Mouse (Mus musculus) kidney, postnatal 0 days (tissue): ENCODE results near the gene Ankrd13d. TPM values are rescaled to one million over a fixed set of nuclear protein-coding genes. Genes with fewer than 3 reads are reported as not detected.

ENCODE experiments used
- ATAC-seq: fragments of 200-750 bp; cut with Nextera tagmentation; replicated peaks from 2 replicates; pipeline ENCODE4 v1.8.0; 2017; ENCODE audit warnings: low read depth, moderate number of reproducible peaks, moderate TSS enrichment, moderate library complexity; ENCODE audit not compliant: low FRiP score
- DNase-seq: peaks from one replicate; pipeline ENCODE4 v3.0.0-alpha.2; 2016; ENCODE audit warnings: low spot score
- H3K27ac ChIP-seq: fragments of 300-500 bp; sonication (generic); 2 replicates; pipeline ENCODE4 v1.5.1; 2014; ENCODE audit warnings: mild to moderate bottlenecking
- H3K27me3 ChIP-seq: fragments of 300-500 bp; sonication (generic); 2 replicates; pipeline ENCODE4 v1.6.1; 2014; ENCODE audit warnings: low read length, mixed read lengths; ENCODE audit not compliant: insufficient read depth
- H3K36me3 ChIP-seq: fragments of 300-500 bp; sonication (generic); 2 replicates; pipeline ENCODE4 v1.6.1; 2014; ENCODE audit warnings: low read length, mixed read lengths; ENCODE audit not compliant: insufficient read depth
- H3K4me1 ChIP-seq: fragments of 300-500 bp; sonication (generic); replicated peaks from 2 replicates; pipeline ENCODE4 v1.6.1; 2014; ENCODE audit warnings: antibody characterized with exemption, low read length, mixed read lengths; ENCODE audit not compliant: insufficient read depth
- H3K4me2 ChIP-seq: fragments of 300-500 bp; sonication (generic); 2 replicates; pipeline ENCODE4 v1.6.1; 2014; ENCODE audit warnings: mild to moderate bottlenecking, low read length, moderate library complexity, mixed read lengths
- H3K4me3 ChIP-seq: fragments of 300-500 bp; sonication (generic); replicated peaks from 2 replicates; pipeline ENCODE4 v1.5.1; 2014; ENCODE audit warnings: low read depth, low read length
- H3K9ac ChIP-seq: fragments of 300-500 bp; sonication (generic); 2 replicates; pipeline ENCODE4 v1.6.1; 2014; ENCODE audit warnings: low read depth, low read length
- H3K9me3 ChIP-seq: fragments of 300-500 bp; sonication (generic); replicated peaks from 2 replicates; pipeline ENCODE4 v1.6.1; 2016; ENCODE audit warnings: low read length, inconsistent platforms, mixed read lengths
- CTCF ChIP-seq: IDR thresholded peaks from 2 replicates; pipeline ENCODE4 v1.5.1; 2016; ENCODE audit warnings: antibody characterized with exemption, low read depth, mild to moderate bottlenecking, moderate library complexity
- WGBS: fragments of 180-500 bp; shearing (Covaris S2); extraction: QIAGEN DNeasy Blood & Tissue Kit; methylation state at CpG from one replicate; pipeline ENCODE4 v1.1.7; 2014; 5-methylcytosine and 5-hydroxymethylcytosine counted together
- polyA plus RNA-seq: library from polyadenylated mRNA; unstranded; fragments of >200 nt; fragmentation: Nextera tagmentation; extraction: Ambion mirVana; gene quantifications from 2 replicates; pipeline ENCODE4 v1.2.1, GENCODE M21; 2015

Ankrd13d gene
- polyA plus RNA-seq, 1 experiment from 2014 or later: 3.9 TPM

DNA sequence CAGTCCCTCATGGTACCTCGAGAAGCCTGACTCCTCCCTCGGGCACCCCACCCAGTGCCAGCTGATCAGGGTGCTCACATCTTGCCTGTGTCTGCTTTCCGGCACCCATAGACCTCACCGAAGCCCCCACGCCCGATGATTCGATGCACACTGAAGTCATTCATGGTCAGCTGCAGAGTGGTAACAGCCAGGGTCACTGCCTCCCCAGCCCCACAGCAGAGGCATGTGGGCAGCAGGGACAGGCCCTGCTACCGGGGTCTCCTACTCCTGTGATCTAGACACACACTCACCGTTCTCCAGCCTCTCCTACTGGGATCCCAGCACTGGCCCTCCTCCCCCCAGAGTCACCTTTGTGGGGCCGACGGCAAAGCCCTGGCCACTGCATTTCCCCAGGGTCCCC, 8.2 kb upstream of the Ankrd13d start:
- no peaks in the 10 kb centered on the region for H3K27me3 ChIP-seq
- H3K27ac ChIP-seq: no peak overlapping the region
- H3K4me1 ChIP-seq: no peaks in the 10 kb centered on the region
- no peak overlapping the region for H3K4me2 ChIP-seq
- H3K9ac ChIP-seq: no peak overlapping the region
- peaks cover 68% of the 10 kb centered on the region for H3K36me3 ChIP-seq
- DNase-seq (no peak), ATAC-seq (no peak)
- no peak overlapping the region for H3K4me3 ChIP-seq
- WGBS: 92% methylated on average over 11 of the region's 11 CpGs
- TF ChIP-seq CTCF: no peak
- H3K9me3 ChIP-seq: no peaks in the 10 kb centered on the region

DNA sequence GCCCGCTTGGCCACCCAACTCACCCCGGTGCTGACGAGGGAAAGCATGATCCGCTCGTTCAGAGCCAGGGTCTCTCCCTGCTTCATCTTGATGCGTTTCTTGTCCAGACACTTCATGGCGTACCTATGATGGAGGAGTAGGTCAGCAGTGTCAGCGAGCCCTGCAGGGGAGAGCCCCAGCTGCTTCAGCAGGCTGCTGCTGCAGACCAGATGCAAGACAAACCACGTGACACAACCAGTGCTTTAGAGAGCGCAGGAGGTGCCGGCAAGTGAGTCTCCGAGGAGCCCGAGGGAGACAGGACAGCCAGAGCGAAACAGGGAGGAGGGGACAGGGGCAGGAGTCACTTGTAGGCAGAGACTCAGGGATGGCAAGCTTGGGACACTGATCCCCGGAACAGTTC, 7.8 kb upstream of the Ankrd13d start:
- WGBS: 80% methylated on average over 15 of the region's 15 CpGs
- no peaks in the 10 kb centered on the region for H3K4me1 ChIP-seq
- ATAC-seq (no peak), DNase-seq (no peak)
- H3K4me2 ChIP-seq: no peak overlapping the region
- no peaks in the 10 kb centered on the region for H3K27me3 ChIP-seq
- no peak overlapping the region for H3K9ac ChIP-seq
- H3K36me3 ChIP-seq: peaks cover 70% of the 10 kb centered on the region
- H3K27ac ChIP-seq: no peak overlapping the region
- H3K4me3 ChIP-seq: no peak overlapping the region
- no peaks in the 10 kb centered on the region for H3K9me3 ChIP-seq
- TF ChIP-seq CTCF: no peak

GRCm38 (mm10) chr19:4283653-4284052, 716 bp upstream of the Ankrd13d start:
- 43% methylated on average over 7 of the region's 7 CpGs for WGBS
- H3K4me3 ChIP-seq: peak overlapping the region; percentile 62
- H3K4me2 ChIP-seq: peak overlapping the region; percentile 82
- TF ChIP-seq CTCF: no peak
- no peaks in the 10 kb centered on the region for H3K4me1 ChIP-seq
- H3K27ac ChIP-seq: no peak overlapping the region
- ATAC-seq (no peak), DNase-seq (no peak)
- no peaks in the 10 kb centered on the region for H3K27me3 ChIP-seq
- H3K9ac ChIP-seq: peak overlapping the region; percentile 23; the same call in 1 of the 2 replicates
- H3K9me3 ChIP-seq: no peaks in the 10 kb centered on the region
- peaks cover 31% of the 10 kb centered on the region for H3K36me3 ChIP-seq

DNA sequence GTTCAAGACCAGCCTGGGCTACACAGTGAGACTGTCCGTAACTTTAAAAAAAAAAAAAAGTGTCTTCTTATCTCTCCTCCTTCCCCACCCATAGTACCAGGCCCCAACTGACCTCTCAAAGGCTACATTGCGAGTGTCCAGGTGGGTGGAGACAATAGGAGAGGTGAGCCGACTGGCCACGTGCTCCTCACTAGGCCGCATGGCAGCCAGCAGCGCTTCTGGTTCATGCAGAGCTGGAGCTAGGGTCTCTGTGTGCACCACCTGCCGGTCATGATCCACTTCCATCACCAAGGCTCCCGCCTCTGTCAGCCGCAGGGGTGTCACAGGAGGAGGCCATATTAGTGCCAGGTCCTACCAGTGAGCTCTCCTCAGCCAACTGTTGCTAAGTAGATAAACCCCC, 2.5 kb downstream of the Ankrd13d start:
- ATAC-seq (no peak), DNase-seq (no peak)
- Histone ChIP-seq H3K4me2 (no peak overlapping the region), H3K4me1 (no peaks in the 10 kb centered on the region), H3K4me3 (no peak overlapping the region), H3K9ac (no peak overlapping the region), H3K9me3 (no peaks in the 10 kb centered on the region), H3K27ac (no peak overlapping the region), H3K27me3 (no peaks in the 10 kb centered on the region), H3K36me3 (peaks cover 2% of the 10 kb centered on the region; the same call in 1 of the 2 replicates)
- TF ChIP-seq CTCF: no peak
- 96% methylated on average over 9 of the region's 9 CpGs for WGBS

- TF ChIP-seq CTCF: peak; percentile 50
- DNase-seq (no peak), ATAC-seq (no peak)
Observed at GRCm38 (mm10) chr19:4279487-4279886, 3.5 kb downstream of the Ankrd13d start.

DNA sequence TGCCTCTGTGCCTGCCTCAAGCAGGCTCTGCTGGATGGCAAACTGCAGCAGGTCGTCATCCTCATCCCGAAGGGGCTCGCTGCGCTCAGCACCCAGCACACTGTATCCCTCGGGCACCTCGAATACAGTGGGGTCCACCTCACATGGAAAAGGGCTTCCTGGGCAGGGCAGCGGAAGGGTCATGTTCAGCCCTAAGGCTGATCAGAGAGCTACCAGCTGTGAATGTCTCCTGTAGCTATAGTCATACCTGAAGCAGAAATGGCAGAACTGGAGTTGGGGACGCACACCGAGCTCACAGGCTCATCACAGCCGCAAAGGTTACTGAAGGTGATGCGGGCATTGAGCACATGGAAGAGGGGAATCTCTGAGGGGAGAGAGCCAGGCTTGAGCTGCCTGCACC, 12.0 kb downstream of the Ankrd13d start:
- ATAC-seq: no peak
- no peaks in the 10 kb centered on the region for H3K27me3 ChIP-seq
- 93% methylated on average over 11 of the region's 11 CpGs for WGBS

More at GRCm38 (mm10) chr19:4279487-4279886, 3.5 kb downstream of the Ankrd13d start:
- no peak overlapping the region for H3K27ac ChIP-seq
- H3K4me3 ChIP-seq: no peak overlapping the region
- WGBS: 98% methylated on average over 1 of the region's 1 CpGs
- no peak overlapping the region for H3K9ac ChIP-seq
- no peak overlapping the region for H3K4me2 ChIP-seq
- H3K27me3 ChIP-seq: no peaks in the 10 kb centered on the region
- H3K4me1 ChIP-seq: no peaks in the 10 kb centered on the region
- no peaks in the 10 kb centered on the region for H3K9me3 ChIP-seq
- H3K36me3 ChIP-seq: no peaks in the 10 kb centered on the region

GRCm38 (mm10) chr19:4270187-4270586, 12.8 kb downstream of the Ankrd13d start:
- TF ChIP-seq CTCF: no peak
- no peak overlapping the region for H3K9ac ChIP-seq
- no peak overlapping the region for H3K4me2 ChIP-seq
- DNase-seq (no peak), ATAC-seq (no peak)
- no peak overlapping the region for H3K27ac ChIP-seq
- H3K36me3 ChIP-seq: no peaks in the 10 kb centered on the region; the same call in 1 of the 2 replicates
- H3K27me3 ChIP-seq: no peaks in the 10 kb centered on the region
- H3K4me1 ChIP-seq: 0 out of 2 replicates have a peak, but pooled peaks cover 5% of the 10 kb centered on the region
- H3K9me3 ChIP-seq: no peaks in the 10 kb centered on the region
- 75% methylated on average over 6 of the region's 6 CpGs for WGBS
- no peak overlapping the region for H3K4me3 ChIP-seq

More for the DNA sequence above, 12.0 kb downstream of the Ankrd13d start:
- no peak for TF ChIP-seq CTCF
- no peak for DNase-seq
- Histone ChIP-seq H3K4me2 (no peak overlapping the region), H3K9ac (no peak overlapping the region), H3K36me3 (no peaks in the 10 kb centered on the region; the same call in 1 of the 2 replicates), H3K27ac (no peak overlapping the region), H3K4me1 (0 out of 2 replicates have a peak, but pooled peaks cover 5% of the 10 kb centered on the region), H3K9me3 (no peaks in the 10 kb centered on the region), H3K4me3 (no peak overlapping the region)
